Mouse (Mus musculus) bone marrow, adult 2 months (tissue): ENCODE measurements around the gene Ubr2.

Experiments
- CTCF ChIP-seq: fragments of 200-500 bp; IDR thresholded peaks from 2 replicates; pipeline ENCODE4 v1.5.1; 2011; ENCODE audit warnings: low read length, control low read depth; ENCODE audit not compliant: control insufficient read depth, insufficient read depth
- POLR2A ChIP-seq: fragments of 200-500 bp; IDR thresholded peaks from 2 replicates; pipeline ENCODE4 v1.6.1; 2011; ENCODE audit warnings: low read depth, mild to moderate bottlenecking, control low read depth, low read length, borderline replicate concordance; ENCODE audit not compliant: control insufficient read depth

GRCm38 (mm10) chr17:46912331-46912730, 98.0 kb downstream of the Ubr2 start:
- TF ChIP-seq POLR2A (no peak), CTCF (no peak)
